Mouse (Mus musculus) urinary bladder, adult 2 months (tissue): ENCODE measurements around the gene Tceal9. TPM values are rescaled to one million over a fixed set of nuclear protein-coding genes. Genes with fewer than 3 reads are reported as not detected.
"Not testable (repeated sequence)": the region's sequence is repeated elsewhere in the genome, so short reads cannot be mapped to it uniquely, and the experiment has no call there.

Experiments
- DNase-seq: peaks from one replicate; pipeline ENCODE4 v3.0.0; 2022; ENCODE audit warnings: low spot score
- polyA plus RNA-seq: library from polyadenylated mRNA; depleted of rRNA; stranded (reverse); fragments of >200 nt; gene quantifications from 2 replicates; pipeline ENCODE4 v1.2.3, GENCODE M21; 2012; rRNA removed

Tceal9 gene
- polyA plus RNA-seq, 1 experiment = 165 TPM

- DNase-seq = not testable (repeated sequence)
Observed at GRCm38 (mm10) chrX:136270393-136271111, 25.7 kb downstream of the Tceal9 start.

- DNase-seq = no peak
Observed at GRCm38 (mm10) chrX:136274542-136274941, 29.7 kb downstream of the Tceal9 start.

- no peak for DNase-seq
Observed at GRCm38 (mm10) chrX:136275386-136275785, 30.5 kb downstream of the Tceal9 start.

GRCm38 (mm10) chrX:136277577-136277976 lies 32.7 kb downstream of the Tceal9 start:
- DNase-seq = no peak

- no peak for DNase-seq
Observed at GRCm38 (mm10) chrX:136278401-136278800, 33.5 kb downstream of the Tceal9 start.

GRCm38 (mm10) chrX:136279410-136279809 lies 34.5 kb downstream of the Tceal9 start:
- no peak for DNase-seq

- DNase-seq = no peak
Observed at GRCm38 (mm10) chrX:136290817-136291281, 46.0 kb downstream of the Tceal9 start.

Other genes with a start within 250 kb of the Tceal9 start
- 0.99 and 1.3 TPM in 2 replicates for gene Arxes1, start 211.7 kb upstream of the Tceal9 start, polyA plus RNA-seq
- 1.2 and 1.4 TPM in 2 replicates for gene Bex2, start 176.8 kb upstream of the Tceal9 start, polyA plus RNA-seq
- 0.04 and 0.08 TPM in 2 replicates for gene Nxf3, start 159.8 kb upstream of the Tceal9 start, polyA plus RNA-seq
- gene Bex4, start 106.1 kb upstream of the Tceal9 start, polyA plus RNA-seq = 4.7 and 6.3 TPM in 2 replicates
- gene Tceal8, start 72.7 kb upstream of the Tceal9 start, polyA plus RNA-seq = 70.1 and 78.1 TPM in 2 replicates
- 4.2 and 4.3 TPM in 2 replicates for gene Tceal5, start 41.2 kb upstream of the Tceal9 start, polyA plus RNA-seq
- not detected in 2 replicates for gene Tceal7, start 30.3 kb upstream of the Tceal9 start, polyA plus RNA-seq
- gene Bex1, start 29.6 kb upstream of the Tceal9 start, polyA plus RNA-seq = 1.8 and 2.8 TPM in 2 replicates
- gene Bex3, start 25.2 kb downstream of the Tceal9 start, polyA plus RNA-seq = 90.1 and 103 TPM in 2 replicates